Mouse (Mus musculus) cerebellum, postnatal 25 days (tissue): ENCODE results near the gene Snhg11.
"Not testable (repeated sequence)": the region's sequence is repeated elsewhere in the genome, so short reads cannot be mapped to it uniquely, and the experiment has no call there.

Experiments
- DNase-seq, 2 experiments: peaks; one replicate each; pipeline ENCODE4 v3.0.0; 2021; ENCODE audit warnings: mixed read lengths in 2 of 2

Snhg11 gene

GRCm38 (mm10) chr2:158369474-158370172 lies 5.8 kb upstream of the Snhg11 start:
- DNase-seq, result no peak

- DNase-seq, result no peak
Observed at GRCm38 (mm10) chr2:158370173-158370550, 5.3 kb upstream of the Snhg11 start.

DNA sequence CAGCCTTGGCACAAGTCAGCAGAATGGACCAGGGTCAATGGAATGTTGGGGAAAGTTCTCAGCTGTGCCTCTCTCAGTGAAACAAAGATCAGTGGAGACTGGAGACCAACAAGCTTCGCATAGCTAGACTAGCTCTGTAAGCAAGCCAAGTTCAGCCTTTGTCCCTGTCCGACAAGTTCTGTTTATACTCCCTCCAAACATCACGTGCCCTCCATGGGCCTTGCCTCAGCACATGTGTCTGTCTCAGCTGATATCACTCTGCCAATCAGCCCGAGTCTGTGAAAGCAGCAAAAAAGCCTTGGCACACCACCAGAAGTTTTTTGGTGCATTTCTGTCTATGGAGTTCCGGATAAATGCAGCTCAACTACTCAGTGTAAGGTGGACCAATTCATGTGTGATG lies 2.4 kb upstream of the Snhg11 start:
- DNase-seq, result no peak

DNA sequence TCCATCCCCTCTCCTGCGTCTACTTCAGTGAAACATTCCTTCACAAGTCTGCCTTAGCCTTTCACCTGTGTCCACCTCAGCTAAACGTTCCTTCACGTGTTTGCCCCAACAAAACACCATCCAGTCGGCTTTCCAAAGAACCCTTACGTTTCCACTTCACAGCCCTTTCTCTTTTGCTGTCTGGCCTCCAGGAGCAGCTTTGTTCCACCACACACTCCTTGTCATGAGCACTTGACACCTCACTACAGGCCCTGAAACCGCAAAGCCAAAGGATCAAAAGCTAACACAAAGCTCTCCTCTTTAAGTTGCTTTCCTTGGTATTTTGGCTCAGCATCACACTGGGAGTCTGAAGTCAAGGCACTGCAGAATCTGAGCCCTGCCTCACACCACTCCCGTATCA lies 1.9 kb upstream of the Snhg11 start:
- DNase-seq, result no peak

DNA sequence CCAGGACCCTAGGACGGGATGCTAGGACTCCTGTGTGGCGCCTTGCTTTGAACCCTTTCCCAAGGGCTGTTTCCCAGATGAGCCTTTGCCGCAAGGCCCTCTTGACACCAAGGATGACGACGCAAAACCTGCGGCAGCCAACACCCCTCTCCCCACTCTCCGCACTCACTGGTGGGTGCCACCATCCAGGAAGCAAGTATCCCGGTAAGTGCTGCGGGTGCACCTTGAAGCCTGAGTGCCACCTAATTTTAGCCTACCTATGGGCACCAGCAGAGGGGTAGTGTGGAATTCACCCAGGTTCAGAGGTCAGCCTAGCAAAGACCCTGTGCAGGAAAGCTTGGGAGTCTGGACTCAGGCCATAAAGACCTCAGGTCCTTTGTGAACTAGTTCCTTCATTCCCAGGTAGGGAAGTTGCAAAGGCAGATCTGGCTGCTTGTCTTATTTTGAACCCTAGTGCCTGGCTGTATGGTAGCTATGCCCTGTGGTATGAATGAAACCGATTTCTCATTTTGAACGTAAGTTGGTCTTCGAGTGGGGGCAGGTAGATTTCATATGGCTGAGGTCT lies 767 bp downstream of the Snhg11 start:
- DNase-seq, result peak; percentile 29 to 49

DNA sequence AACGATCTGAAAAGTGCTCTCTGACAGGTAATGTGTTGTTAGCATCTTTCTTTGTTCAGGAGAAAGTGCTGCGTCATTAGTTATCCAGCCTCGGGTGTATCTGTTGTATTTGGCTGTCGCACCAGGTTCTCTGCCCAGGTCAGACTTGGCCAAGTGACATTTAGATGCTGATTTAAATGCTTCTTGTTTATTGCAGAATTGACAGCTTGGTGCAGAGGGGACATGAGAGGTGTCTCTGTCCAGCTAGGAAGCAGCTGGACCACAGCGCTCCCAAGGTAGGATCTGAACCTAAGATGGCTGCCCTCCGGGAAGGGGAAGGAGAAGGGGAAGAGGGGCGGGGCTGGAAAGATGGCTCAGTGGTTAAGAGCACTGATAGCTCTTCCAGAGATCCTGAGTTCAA lies 1.4 kb downstream of the Snhg11 start:
- DNase-seq, result peak; percentile 37 to 57

- DNase-seq, result peak in 1 of 2 experiments; percentile 22
Observed at GRCm38 (mm10) chr2:158377811-158378210, 2.4 kb downstream of the Snhg11 start.

DNA sequence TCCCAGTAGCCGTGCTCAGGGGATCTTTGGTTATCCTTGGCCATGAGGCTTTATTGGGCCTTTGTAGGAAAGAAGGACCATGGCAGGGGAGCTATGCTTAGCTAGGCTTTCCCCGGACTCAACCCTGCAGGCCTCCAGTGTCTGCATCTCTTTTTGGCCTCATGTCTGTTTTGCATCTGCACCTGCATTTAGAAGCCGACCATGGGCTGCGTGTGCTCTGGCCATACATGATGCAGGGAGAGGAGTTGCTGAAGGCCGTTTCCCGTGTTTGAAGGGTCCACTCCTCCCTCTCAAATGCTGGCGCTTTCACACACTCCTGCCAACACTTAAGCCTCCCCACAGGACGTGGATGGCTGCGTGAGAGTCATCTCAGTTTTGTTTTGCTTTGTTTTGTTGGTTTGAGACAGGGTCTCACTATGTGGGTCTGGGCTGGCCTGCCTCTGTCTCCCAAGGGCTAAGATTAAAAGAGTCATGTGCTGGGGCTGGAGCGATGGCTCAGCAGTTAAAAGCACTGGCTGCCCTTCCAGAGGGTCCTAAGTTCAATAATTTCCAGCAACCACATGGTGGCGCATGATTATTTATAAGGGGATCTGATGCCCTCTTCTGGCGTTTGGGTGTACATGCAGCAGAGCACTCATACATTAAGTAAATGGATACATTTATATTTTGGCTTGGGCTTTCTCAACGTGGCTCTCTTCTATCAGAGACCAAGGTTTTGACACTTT lies 4.1 kb downstream of the Snhg11 start:
- DNase-seq, result peak; percentile 39 to 65

GRCm38 (mm10) chr2:158386072-158386471 lies 10.6 kb downstream of the Snhg11 start:
- no peak for DNase-seq

DNA sequence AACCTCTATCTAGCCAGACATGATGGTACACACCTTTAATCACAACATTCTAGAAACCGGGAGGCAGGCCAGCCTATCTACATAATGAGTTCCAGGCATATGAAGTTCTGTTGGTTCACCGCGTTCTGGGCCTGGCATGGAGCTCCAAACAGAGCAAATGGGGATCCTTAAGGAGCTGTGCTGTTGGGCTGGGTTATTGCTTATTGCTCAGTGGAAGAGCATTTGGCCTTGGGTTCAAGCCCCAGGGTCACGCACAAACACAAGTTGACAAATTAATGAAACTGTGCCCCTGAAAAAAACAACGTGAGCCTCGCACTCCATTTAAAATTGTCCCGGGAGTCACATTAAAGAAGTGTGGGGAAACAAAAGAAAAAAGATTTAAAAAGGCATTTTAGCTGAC lies 14.0 kb downstream of the Snhg11 start:
- DNase-seq, result no peak

- no peak for DNase-seq
Observed at GRCm38 (mm10) chr2:158396369-158396768, 20.9 kb downstream of the Snhg11 start.

DNA sequence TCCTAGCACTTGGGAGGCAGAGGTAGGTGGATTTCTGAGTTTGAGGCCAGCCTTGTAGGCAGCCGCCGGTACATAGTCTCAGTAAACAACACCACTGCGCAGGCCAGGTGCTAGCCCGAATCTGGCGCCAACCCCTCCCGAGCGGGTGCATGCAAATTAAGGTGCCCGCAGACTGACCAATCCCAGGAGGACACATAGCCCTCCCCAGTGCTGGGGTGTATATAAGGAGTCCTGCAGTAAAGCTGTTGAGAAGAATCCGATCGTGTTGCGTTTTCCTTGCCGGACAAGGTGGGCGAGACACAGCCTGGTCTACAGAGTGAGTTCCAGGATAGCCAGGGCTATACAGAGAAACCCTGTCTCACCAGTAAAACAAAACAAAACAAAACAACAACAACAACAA lies 21.7 kb downstream of the Snhg11 start:
- DNase-seq, result not testable (repeated sequence)

- DNase-seq, result no peak
Observed at GRCm38 (mm10) chr2:158402915-158403314, 27.5 kb downstream of the Snhg11 start.

GRCm38 (mm10) chr2:158408997-158409594 lies 33.7 kb downstream of the Snhg11 start:
- DNase-seq, result no peak

DNA sequence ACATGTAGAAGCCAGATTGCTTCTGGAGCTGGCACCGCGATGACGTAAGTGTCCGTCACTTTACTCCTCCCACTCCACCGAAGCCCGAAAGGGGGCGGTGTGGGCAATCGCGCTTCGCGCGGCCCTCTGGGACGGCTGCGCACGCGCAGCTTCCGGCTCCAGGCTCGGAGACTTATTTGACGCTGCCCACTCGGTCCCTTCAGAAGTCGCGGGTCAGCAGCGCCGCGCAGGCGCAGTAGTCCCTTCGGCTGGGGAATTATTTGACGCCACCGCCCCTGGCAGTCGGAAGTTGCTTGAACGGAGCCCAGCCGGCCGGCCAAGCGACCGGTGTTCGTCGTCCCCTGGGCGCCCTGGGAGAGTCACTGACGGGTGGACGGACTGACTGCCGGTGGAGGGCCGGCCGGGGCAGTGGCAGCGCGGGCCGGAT lies 34.2 kb downstream of the Snhg11 start, which contains the start of gene Ralgapb:
Ralgapb (plus strand) TSS at position 254 of the 427 bp plus-strand sequence.
- DNase-seq, result peak; percentile 99 to 100

GRCm38 (mm10) chr2:158410022-158411014 lies 34.9 kb downstream of the Snhg11 start:
- DNase-seq, result peak; percentile 62

- DNase-seq, result no peak
Observed at GRCm38 (mm10) chr2:158413240-158413639, 37.8 kb downstream of the Snhg11 start.

GRCm38 (mm10) chr2:158415826-158416225 lies 40.4 kb downstream of the Snhg11 start:
- no peak for DNase-seq

- DNase-seq, result no peak
Observed at GRCm38 (mm10) chr2:158418663-158419062, 43.2 kb downstream of the Snhg11 start.
